Mouse (Mus musculus) ZHBTc4 (cell line): ENCODE results near the gene Ginm1.
"Not testable (repeated sequence)": the region's sequence is repeated elsewhere in the genome, so short reads cannot be mapped to it uniquely, and the experiment has no call there.

Source experiments
- DNase-seq: peaks from one replicate; pipeline ENCODE4 v3.0.0-alpha.2; 2011; ENCODE audit warnings: low read depth, low spot score

Ginm1 gene

GRCm38 (mm10) chr10:7809937-7810336 is 17.3 kb upstream of the Ginm1 start:
- DNase-seq: peak; percentile 80

- DNase-seq: no peak
These were observed 10.0 kb upstream of the Ginm1 start for GRCm38 (mm10) chr10:7802519-7803140.

GRCm38 (mm10) chr10:7801258-7801657 is 8.6 kb upstream of the Ginm1 start:
- DNase-seq: no peak

GRCm38 (mm10) chr10:7792254-7792750 is 322 bp downstream of the Ginm1 start:
- no peak for DNase-seq

GRCm38 (mm10) chr10:7787319-7787718 is 5.3 kb downstream of the Ginm1 start:
- no peak for DNase-seq

- no peak for DNase-seq
These were observed 11.4 kb downstream of the Ginm1 start for GRCm38 (mm10) chr10:7781214-7781613.

- DNase-seq: peak; percentile 93
These were observed 12.1 kb downstream of the Ginm1 start for GRCm38 (mm10) chr10:7780238-7781176.

GRCm38 (mm10) chr10:7779751-7780237 is 12.8 kb downstream of the Ginm1 start:
- DNase-seq: no peak

- DNase-seq: no peak
These were observed 14.3 kb downstream of the Ginm1 start for GRCm38 (mm10) chr10:7778361-7778760.

- no peak for DNase-seq
These were observed 17.2 kb downstream of the Ginm1 start for GRCm38 (mm10) chr10:7775421-7775820.

GRCm38 (mm10) chr10:7772769-7773168 is 19.9 kb downstream of the Ginm1 start:
- DNase-seq: no peak

- no peak for DNase-seq
These were observed 20.3 kb downstream of the Ginm1 start for GRCm38 (mm10) chr10:7772346-7772745.

- no peak for DNase-seq
These were observed 35.1 kb downstream of the Ginm1 start for GRCm38 (mm10) chr10:7757544-7757943.

- DNase-seq: no peak
These were observed 43.9 kb downstream of the Ginm1 start for GRCm38 (mm10) chr10:7748752-7749151.

- DNase-seq: not testable (repeated sequence)
These were observed 47.1 kb downstream of the Ginm1 start for GRCm38 (mm10) chr10:7745528-7745927.

GRCm38 (mm10) chr10:7737914-7738313 is 54.7 kb downstream of the Ginm1 start:
- no peak for DNase-seq

- no peak for DNase-seq
These were observed 55.5 kb downstream of the Ginm1 start for GRCm38 (mm10) chr10:7737122-7737521.

- DNase-seq: no peak
These were observed 61.0 kb downstream of the Ginm1 start for GRCm38 (mm10) chr10:7731582-7731981.

- no peak for DNase-seq
These were observed 65.6 kb downstream of the Ginm1 start for GRCm38 (mm10) chr10:7727011-7727410.

GRCm38 (mm10) chr10:7726501-7726812 is 66.2 kb downstream of the Ginm1 start:
- DNase-seq: peak; percentile 22

GRCm38 (mm10) chr10:7725751-7726500 is 66.7 kb downstream of the Ginm1 start, which contains the start of gene Katna1:
TSS of gene Katna1 (plus strand) at chr10:7726000.
- DNase-seq: peak; percentile 99
